Mouse (Mus musculus): ENCODE data around the gene Nap1l4. TPM values are rescaled to one million over a fixed set of nuclear protein-coding genes. Genes with fewer than 3 reads are reported as not detected.

Gene Nap1l4
- total RNA-seq, 2 experiments from 2014 or later, result 192 to 197 TPM

- no peak for DNase-seq
- intact Hi-C loops (cut with DNase I), result loop anchor here (10.0 kb wide), 1 partner anchor 282 kb away; the partner anchor contains the start of gene Mrgprg
Measured at GRCm38 (mm10) chr7:143482541-143482940, 66.4 kb downstream of the Nap1l4 start.

- intact Hi-C loops (cut with DNase I), result loop anchor here (10.0 kb wide), 1 partner anchor 283 kb away; the partner anchor contains the start of gene Mrgprg
- DNase-seq, result no peak
Measured at GRCm38 (mm10) chr7:143481806-143482387, 67.0 kb downstream of the Nap1l4 start.

DNA sequence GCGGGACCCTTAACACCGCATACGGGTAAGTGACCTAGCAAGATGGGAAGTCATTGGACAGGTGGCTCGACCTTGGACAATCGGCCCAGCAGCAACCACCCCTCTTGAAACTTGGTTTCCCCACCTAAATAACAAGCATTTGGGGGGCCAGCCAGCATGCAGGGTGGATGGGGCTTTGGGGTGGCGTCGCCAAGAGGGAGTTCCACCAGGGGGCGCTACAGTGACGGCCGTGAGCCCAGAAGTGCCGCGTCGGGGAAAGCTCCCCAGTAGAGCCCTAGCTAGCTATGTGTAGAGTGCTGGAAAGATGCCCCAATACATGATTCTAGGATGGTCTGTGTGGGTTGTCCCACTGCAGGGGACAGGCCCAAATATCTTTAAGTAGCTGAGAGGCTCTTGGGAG, 68.4 kb downstream of the Nap1l4 start:
- intact Hi-C loops (cut with DNase I), result loop anchor here (1.0 to 10.0 kb wide), 2 partner anchors 26 to 284 kb away; partner anchors contain the start of gene Mrgprg
- DNase-seq, result peak; percentile 56 to 83

- no peak for DNase-seq
- intact Hi-C loops (cut with DNase I), result loop anchor here (10.0 kb wide), 1 partner anchor 583 kb away; no protein-coding TSS in a partner anchor
Measured at GRCm38 (mm10) chr7:143477800-143478199, 71.1 kb downstream of the Nap1l4 start.

- intact Hi-C loops (cut with DNase I), result loop anchor here (10.0 kb wide), 1 partner anchor 582 kb away; no protein-coding TSS in a partner anchor
- no peak for DNase-seq
Measured at GRCm38 (mm10) chr7:143476702-143477335, 72.1 kb downstream of the Nap1l4 start.

DNA sequence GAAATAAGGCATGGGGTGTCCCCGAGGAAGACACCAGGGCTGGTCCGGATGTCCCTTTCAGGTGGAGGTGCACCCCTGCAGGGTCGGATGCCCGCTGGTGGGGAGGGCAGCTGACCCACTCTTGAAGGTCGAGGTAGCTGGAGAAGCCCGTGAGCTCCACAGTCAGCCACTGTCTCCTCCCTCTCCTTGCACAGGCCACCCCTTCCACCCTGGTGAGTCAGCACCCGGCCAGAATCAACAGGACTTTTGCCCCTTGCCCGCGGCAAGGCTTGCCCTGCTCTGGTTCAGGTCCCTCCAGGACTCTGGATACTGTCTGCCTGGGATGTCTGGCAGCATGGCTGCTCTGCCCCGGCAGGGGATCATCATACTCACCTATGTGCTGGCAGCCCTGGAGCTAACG, 73.0 kb downstream of the Nap1l4 start:
- intact Hi-C loops (cut with DNase I), result loop anchor here (10.0 kb wide), 1 partner anchor 581 kb away; no protein-coding TSS in a partner anchor
- no peak for DNase-seq

- intact Hi-C loops (cut with DNase I), result loop anchor here (10.0 kb wide), 1 partner anchor 580 kb away; no protein-coding TSS in a partner anchor
Measured at GRCm38 (mm10) chr7:143474811-143475210, 74.1 kb downstream of the Nap1l4 start.

GRCm38 (mm10) chr7:143473347-143474101, 75.4 kb downstream of the Nap1l4 start, which contains the start of gene Slc22a18:
Slc22a18 (plus strand) TSS chr7:143473736.
- intact Hi-C loops (cut with DNase I), result loop anchor here (10.0 kb wide), 1 partner anchor 579 kb away; no protein-coding TSS in a partner anchor
- DNase-seq, result peak; percentile 39 to 60

More at GRCm38 (mm10) chr7:143474811-143475210, 74.1 kb downstream of the Nap1l4 start:
- DNase-seq, result no peak

DNA sequence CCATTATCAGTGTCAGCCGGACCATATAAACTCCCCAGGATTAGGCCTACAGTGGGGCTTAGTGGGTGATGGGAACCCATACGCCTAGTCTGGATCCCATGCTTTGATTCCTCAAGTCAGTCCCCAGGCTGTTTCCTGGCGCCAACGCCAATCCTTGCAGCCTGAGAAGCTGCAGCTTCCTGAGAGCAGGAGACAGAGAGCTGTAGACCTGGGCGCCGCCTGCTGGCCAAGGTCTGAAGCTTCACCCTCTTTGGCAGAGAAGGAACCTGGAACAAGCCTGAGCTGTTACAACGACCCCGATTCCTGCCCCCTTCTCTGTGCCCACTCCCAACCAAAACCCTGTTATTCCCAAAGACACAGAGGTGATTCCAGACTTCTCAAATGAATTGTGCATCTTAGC, 79.0 kb downstream of the Nap1l4 start:
- DNase-seq, result peak; percentile 80 to 89
- intact Hi-C loops (cut with DNase I), result loop anchor here (5.0 to 10.0 kb wide), 2 partner anchors 463 to 575 kb away; partner anchors contain the start of gene Tspan32

- no peak for DNase-seq
- intact Hi-C loops (cut with DNase I), result loop anchor here (5.0 kb wide), 1 partner anchor 460 kb away; the partner anchor contains the start of gene Tspan32
Measured at GRCm38 (mm10) chr7:143467714-143468113, 81.2 kb downstream of the Nap1l4 start.

DNA sequence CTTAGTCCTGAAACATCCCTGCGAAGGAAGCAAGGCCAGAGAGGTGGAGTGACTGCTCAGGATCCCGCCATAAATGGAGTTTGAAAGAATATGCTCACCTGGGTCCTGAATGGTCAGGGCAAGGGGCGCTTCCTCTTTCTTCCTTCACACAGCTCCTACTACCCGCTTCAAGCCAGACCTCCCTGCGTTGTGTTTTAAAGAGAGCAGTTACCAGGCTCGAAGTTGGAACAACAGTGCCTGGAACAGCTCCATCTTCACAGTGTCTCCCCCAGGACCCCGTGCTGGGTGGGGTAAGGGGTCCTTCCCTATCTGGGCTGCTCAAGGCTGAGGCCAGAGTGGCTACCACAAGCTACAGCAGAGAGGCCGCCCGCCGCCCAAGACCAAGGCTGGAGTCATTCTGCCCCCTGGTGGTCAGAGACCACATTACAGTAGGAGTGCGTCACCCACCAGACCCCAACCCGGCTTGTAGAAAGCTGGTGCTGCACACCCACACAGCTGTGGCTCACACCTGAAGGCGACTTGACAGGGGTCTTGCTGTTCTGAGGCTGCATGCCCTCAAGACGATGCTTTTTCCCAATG, 82.7 kb downstream of the Nap1l4 start:
- intact Hi-C loops (cut with DNase I), result loop anchor here (1.0 to 5.0 kb wide), 2 partner anchors 371 to 459 kb away; partner anchors contain the start of gene Tspan32
- peak; percentile 87 to 93 for DNase-seq

- intact Hi-C loops (cut with DNase I), result loop anchor here (1.0 to 5.0 kb wide), 3 partner anchors 153 to 458 kb away; partner anchors contain the start of gene Tspan32
- DNase-seq, result peak; percentile 52 to 62
Measured at GRCm38 (mm10) chr7:143464811-143465560, 83.9 kb downstream of the Nap1l4 start.

DNA sequence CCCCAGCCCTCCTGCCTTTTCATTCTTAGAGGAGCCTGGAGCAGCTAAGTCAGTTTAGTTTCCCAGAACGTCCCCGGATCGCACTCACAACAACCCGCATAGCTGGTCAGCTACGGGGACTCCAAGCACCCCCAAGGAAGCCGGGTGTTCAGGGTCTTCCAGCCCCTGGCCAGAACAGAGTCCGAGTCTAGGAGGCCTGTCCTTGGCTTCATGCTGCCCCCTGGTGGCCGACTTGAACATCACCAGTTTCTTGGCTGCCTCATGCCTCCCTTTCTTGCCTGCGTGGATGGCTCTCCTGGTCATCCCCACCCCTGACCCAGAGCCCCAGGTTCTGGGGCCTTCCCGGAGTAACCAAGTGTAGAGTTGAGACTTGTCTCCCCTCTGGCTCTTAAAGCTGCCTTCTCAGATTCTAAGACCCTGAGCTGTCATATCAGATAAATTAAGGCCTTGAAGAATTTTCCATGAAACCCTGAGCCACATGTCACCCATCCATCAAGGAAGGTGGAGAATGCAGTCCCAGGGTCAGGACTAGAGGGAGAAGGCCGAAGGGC, 85.0 kb downstream of the Nap1l4 start:
- intact Hi-C loops (cut with DNase I), result loop anchor here (1.0 to 5.0 kb wide), 3 partner anchors 152 to 310 kb away; no protein-coding TSS in a partner anchor
- peak; percentile 83 to 92 for DNase-seq

Small RNAs within 50 kb of the gene (microRNA-seq; reads per million reads assigned to microRNA genes)
- 0 to 0.35 reads per million in 2 experiments for gene Mir7064

Other genes with a start within 250 kb of the Nap1l4 start
- gene Cdkn1c, start 88.1 kb downstream of the Nap1l4 start, total RNA-seq (2021), result 10 to 100 TPM; 47.2 to 48.0 TPM
- under 1 TPM; 0.43 to 0.50 TPM for gene Slc22a18, start 75.4 kb downstream of the Nap1l4 start, total RNA-seq (2021)
- not detected for gene Phlda2, start 46.0 kb downstream of the Nap1l4 start, total RNA-seq (2021)
- gene Cars, start 51.0 kb upstream of the Nap1l4 start, total RNA-seq (2021), result 10 to 100 TPM; 20.3 to 26.8 TPM
- gene Tnfrsf26, start 79.6 kb upstream of the Nap1l4 start, total RNA-seq (2021), result 1 to 10 TPM; 1.0 to 1.1 TPM
- 1 to 10 TPM; 2.5 to 3.2 TPM for gene Tnfrsf22, start 100.6 kb upstream of the Nap1l4 start, total RNA-seq (2021)
- gene Tnfrsf23, start 136.8 kb upstream of the Nap1l4 start, total RNA-seq (2021), result 1 to 10 TPM; 2.4 to 2.6 TPM
- 10 to 100 TPM; 28.7 to 32.2 TPM for gene Osbpl5, start 207.9 kb upstream of the Nap1l4 start, total RNA-seq (2021)
- gene Mrgprg, start 217.9 kb upstream of the Nap1l4 start, total RNA-seq (2021), result not detected
- gene Mrgpre, start 235.4 kb upstream of the Nap1l4 start, total RNA-seq (2021), result 1 to 10 TPM; 1.8 to 2.3 TPM

Data from heart, postnatal 10 days (tissue).